Mouse (Mus musculus) forebrain, embryonic 16.5 days (tissue): ENCODE measurements at regions not wholly inside any gene's neighbourhood (a gene's known extent, or its start where the extent isn't known, plus 50 kb on each side); places are given as distances from the start of the nearest gene placed in this dataset.

ENCODE experiments used
- ATAC-seq: fragments of 200-750 bp; cut with Nextera tagmentation; 2 replicates; pipeline ENCODE4 v1.8.0; 2017; ENCODE audit warnings: mild to moderate bottlenecking, moderate library complexity
- H3K27ac ChIP-seq: fragments of 300-500 bp; sonication (generic); 2 replicates; pipeline ENCODE4 v1.5.1; 2014; ENCODE audit warnings: low read length, control low read depth
- H3K27me3 ChIP-seq: fragments of 300-500 bp; sonication (generic); replicated peaks from 2 replicates; pipeline ENCODE4 v1.6.1; 2014; ENCODE audit warnings: low read length; ENCODE audit not compliant: control insufficient read depth, insufficient read depth
- H3K36me3 ChIP-seq: fragments of 300-500 bp; sonication (generic); 2 replicates; pipeline ENCODE4 v1.6.1; 2014; ENCODE audit not compliant: control insufficient read depth, insufficient read depth
- H3K4me1 ChIP-seq: fragments of 300-500 bp; sonication (generic); replicated peaks from 2 replicates; pipeline ENCODE4 v1.6.1; 2014; ENCODE audit warnings: low read length; ENCODE audit not compliant: control insufficient read depth, insufficient read depth
- H3K4me2 ChIP-seq: fragments of 300-500 bp; sonication (generic); 2 replicates; pipeline ENCODE4 v1.6.1; 2014; ENCODE audit warnings: mild to moderate bottlenecking, low read length, control low read depth
- H3K4me3 ChIP-seq: fragments of 300-500 bp; sonication (generic); replicated peaks from 2 replicates; pipeline ENCODE4 v1.5.1; 2014; ENCODE audit warnings: mild to moderate bottlenecking, low read length, control low read depth
- H3K9ac ChIP-seq: fragments of 300-500 bp; sonication (generic); replicated peaks from 2 replicates; pipeline ENCODE4 v1.6.1; 2014; ENCODE audit warnings: low read depth, low read length, control low read depth
- H3K9me3 ChIP-seq: fragments of 300-500 bp; sonication (generic); 2 replicates; pipeline ENCODE4 v1.6.1; 2016; ENCODE audit warnings: low read length; ENCODE audit not compliant: control insufficient read depth
- WGBS: fragments of 180-500 bp; shearing (Covaris S2); extraction: QIAGEN DNeasy Blood & Tissue Kit; methylation state at CpG from one replicate; pipeline ENCODE4 v1.1.7; 2014; 5-methylcytosine and 5-hydroxymethylcytosine counted together

DNA sequence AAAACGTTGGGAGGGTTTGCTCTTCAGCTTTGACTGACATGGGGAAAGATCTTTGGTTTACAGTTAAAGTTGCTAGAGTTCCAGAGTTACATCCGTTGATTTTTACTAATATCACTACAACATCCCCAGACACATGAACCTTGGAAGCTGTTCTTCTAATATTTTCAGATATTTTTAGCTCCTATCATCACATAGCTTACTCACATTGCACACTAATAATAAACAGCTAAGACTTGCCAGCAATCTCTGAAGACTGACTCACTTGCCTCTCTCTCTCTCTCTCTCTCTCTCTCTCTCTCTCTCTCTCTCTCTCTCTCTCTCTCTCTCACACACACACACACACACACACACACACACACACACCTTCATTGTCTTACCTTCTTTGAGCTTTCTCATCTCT lies 654.0 kb upstream of the Pou3f3 start:
- Histone ChIP-seq H3K4me2 (no peak overlapping the region), H3K36me3 (no peaks in the 10 kb centered on the region), H3K27ac (no peak overlapping the region), H3K27me3 (no peaks in the 10 kb centered on the region), H3K4me1 (no peaks in the 10 kb centered on the region), H3K9me3 (no peaks in the 10 kb centered on the region), H3K4me3 (no peak overlapping the region), H3K9ac (no peak overlapping the region)
- WGBS, result 70% methylated on average over 2 of the region's 2 CpGs
- no peak for ATAC-seq

DNA sequence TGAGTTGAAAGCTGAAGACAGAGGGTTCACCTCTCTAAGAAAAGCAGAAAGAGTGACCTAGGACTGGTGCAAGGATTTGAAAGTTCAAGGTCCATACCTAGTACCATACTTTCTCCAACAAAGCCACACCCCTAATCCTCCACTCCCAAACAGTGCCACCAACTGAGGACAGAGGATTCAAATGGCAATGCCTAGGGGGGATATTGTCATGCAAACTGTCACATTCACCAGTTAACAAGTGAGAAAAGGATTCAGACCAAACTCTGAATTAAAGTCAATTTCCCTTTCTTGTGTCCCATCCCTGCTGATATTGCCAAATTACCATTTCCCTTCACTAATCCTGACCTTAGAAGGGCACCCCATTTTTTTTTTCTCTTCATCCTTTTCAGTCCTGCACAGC lies 637.1 kb upstream of the Pou3f3 start:
- Histone ChIP-seq H3K9ac (no peak overlapping the region), H3K27me3 (no peaks in the 10 kb centered on the region), H3K4me3 (no peak overlapping the region), H3K4me1 (no peaks in the 10 kb centered on the region), H3K4me2 (no peak overlapping the region), H3K9me3 (no peaks in the 10 kb centered on the region; the same call in 1 of the 2 replicates), H3K27ac (no peak overlapping the region), H3K36me3 (no peaks in the 10 kb centered on the region)
- ATAC-seq, result no peak

DNA sequence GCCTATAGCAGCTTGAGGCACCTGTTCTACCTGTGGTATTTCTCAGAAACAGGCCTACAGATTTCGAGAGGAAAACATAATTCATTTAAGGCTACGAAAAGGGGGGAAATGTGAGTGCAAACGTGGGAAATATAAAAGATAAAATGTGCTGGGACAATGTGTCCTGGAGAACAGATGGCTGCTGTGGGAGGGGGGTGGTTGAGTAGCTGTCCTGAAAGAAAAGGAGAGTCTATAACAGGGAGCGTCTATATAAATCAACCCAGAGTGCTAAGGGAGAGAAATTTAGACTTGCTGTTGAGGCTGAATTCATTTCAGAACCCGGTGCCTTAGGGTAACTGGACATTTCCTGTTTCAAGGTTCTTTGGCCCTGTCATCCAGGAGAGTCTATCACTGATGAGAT lies 625.5 kb upstream of the Pou3f3 start:
- H3K27me3 ChIP-seq, result no peaks in the 10 kb centered on the region
- H3K9ac ChIP-seq, result no peak overlapping the region
- 77% methylated on average over 5 of the region's 5 CpGs for WGBS
- H3K4me1 ChIP-seq, result no peaks in the 10 kb centered on the region
- H3K36me3 ChIP-seq, result no peaks in the 10 kb centered on the region
- H3K27ac ChIP-seq, result no peak overlapping the region
- ATAC-seq, result no peak
- H3K4me2 ChIP-seq, result no peak overlapping the region
- no peaks in the 10 kb centered on the region for H3K9me3 ChIP-seq
- H3K4me3 ChIP-seq, result no peak overlapping the region

DNA sequence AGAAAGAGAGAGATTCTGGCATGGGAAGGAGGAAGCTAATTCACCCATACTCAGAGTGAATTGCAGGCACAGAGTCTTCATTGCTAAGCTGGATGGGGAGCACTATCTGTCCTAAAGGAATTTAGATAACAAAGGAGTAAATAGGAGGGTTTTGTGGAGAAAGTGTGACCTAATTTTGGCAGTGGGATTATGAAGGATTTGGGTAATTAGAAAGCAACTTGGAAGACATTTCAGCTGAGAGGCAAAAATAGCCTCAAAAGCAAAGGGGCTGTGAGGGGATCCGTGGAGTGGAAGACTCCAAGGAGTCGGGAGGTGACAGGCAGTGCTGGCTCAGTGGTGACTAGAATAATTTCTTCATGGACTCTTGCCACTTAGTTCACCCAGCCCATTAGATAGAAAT lies 599.5 kb upstream of the Pou3f3 start:
- Histone ChIP-seq H3K9me3 (no peaks in the 10 kb centered on the region), H3K4me2 (no peak overlapping the region), H3K9ac (no peak overlapping the region), H3K27me3 (no peaks in the 10 kb centered on the region), H3K27ac (no peak overlapping the region), H3K36me3 (no peaks in the 10 kb centered on the region), H3K4me3 (no peak overlapping the region), H3K4me1 (peaks cover 2% of the 10 kb centered on the region; the same call in 1 of the 2 replicates)
- ATAC-seq, result peak; percentile 26; the same call in 1 of the 2 replicates
- 8% methylated on average over 2 of the region's 2 CpGs for WGBS

DNA sequence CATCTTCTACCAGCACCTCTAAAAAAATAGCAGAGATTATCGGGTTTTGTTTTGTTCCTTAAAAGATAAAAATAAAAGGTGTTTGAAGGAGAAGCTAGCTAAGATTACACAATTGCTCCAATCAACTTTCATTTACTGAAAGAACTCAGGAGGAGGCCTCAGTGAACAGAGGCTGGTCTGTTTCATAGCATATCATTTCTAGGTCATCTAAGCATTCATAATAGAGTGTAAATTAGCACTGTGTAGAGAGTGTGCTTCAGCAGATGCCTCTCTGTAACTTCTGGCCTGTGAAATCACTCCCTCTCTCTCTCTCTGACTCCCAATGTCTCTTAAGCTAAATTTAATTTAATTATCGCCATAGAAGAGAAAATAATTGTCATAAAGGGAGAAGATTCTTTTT lies 597.0 kb upstream of the Pou3f3 start:
- H3K27me3 ChIP-seq, result no peaks in the 10 kb centered on the region
- H3K36me3 ChIP-seq, result no peaks in the 10 kb centered on the region
- H3K4me2 ChIP-seq, result no peak overlapping the region
- no peak overlapping the region for H3K4me3 ChIP-seq
- H3K4me1 ChIP-seq, result peaks cover 2% of the 10 kb centered on the region; the same call in 1 of the 2 replicates
- H3K9me3 ChIP-seq, result no peaks in the 10 kb centered on the region
- WGBS, result 44% methylated on average over 2 of the region's 2 CpGs
- H3K9ac ChIP-seq, result no peak overlapping the region
- H3K27ac ChIP-seq, result no peak overlapping the region
- ATAC-seq, result peak; percentile 54; the same call in 1 of the 2 replicates

DNA sequence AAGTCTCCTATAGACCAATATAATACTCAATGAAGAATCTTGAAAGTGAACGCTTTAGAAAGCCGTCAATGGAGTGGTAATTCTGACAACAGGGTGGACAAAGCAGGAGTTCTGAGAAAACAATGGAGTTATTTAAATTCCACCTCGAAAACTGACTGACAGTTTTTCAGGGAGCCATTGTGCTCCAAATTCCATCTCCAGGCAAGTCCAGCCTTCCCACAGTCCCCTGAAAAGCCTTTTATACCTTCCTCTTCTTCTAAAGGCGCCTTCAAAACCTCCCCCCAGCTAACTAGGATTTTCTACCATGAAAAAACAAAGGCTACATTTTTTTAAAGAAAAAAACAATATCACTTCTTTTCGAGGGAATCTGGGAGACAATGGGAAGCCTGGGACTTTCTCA lies 588.0 kb upstream of the Pou3f3 start:
- Histone ChIP-seq H3K36me3 (no peaks in the 10 kb centered on the region), H3K4me1 (no peaks in the 10 kb centered on the region), H3K9ac (no peak overlapping the region), H3K27ac (no peak overlapping the region), H3K4me3 (no peak overlapping the region), H3K27me3 (no peaks in the 10 kb centered on the region), H3K4me2 (no peak overlapping the region), H3K9me3 (no peaks in the 10 kb centered on the region)
- no peak for ATAC-seq
- WGBS, result 12% methylated on average over 5 of the region's 5 CpGs

DNA sequence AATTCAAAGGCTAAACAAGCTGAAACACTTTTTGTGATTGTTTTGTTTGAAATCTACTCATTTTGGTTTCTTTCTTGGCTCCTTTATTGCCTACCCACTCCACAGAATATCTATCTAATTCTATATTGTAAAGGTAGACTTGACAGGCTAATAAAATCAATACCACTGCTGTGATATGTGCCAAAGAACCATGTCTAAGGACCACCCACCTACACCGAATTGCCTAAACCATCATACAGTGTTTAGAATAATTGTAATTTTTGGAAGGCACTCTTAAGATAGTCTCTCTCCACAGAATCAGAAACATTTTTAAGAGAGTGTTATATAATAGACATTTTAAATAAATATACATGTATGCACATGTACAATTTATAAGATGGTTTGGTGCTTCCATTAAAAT lies 587.6 kb upstream of the Pou3f3 start:
- ATAC-seq, result no peak
- H3K36me3 ChIP-seq, result no peaks in the 10 kb centered on the region
- H3K27ac ChIP-seq, result no peak overlapping the region
- WGBS, result 45% methylated on average over 1 of the region's 1 CpGs
- no peaks in the 10 kb centered on the region for H3K4me1 ChIP-seq
- H3K4me2 ChIP-seq, result no peak overlapping the region
- H3K4me3 ChIP-seq, result no peak overlapping the region
- no peaks in the 10 kb centered on the region for H3K9me3 ChIP-seq
- no peaks in the 10 kb centered on the region for H3K27me3 ChIP-seq
- H3K9ac ChIP-seq, result no peak overlapping the region

DNA sequence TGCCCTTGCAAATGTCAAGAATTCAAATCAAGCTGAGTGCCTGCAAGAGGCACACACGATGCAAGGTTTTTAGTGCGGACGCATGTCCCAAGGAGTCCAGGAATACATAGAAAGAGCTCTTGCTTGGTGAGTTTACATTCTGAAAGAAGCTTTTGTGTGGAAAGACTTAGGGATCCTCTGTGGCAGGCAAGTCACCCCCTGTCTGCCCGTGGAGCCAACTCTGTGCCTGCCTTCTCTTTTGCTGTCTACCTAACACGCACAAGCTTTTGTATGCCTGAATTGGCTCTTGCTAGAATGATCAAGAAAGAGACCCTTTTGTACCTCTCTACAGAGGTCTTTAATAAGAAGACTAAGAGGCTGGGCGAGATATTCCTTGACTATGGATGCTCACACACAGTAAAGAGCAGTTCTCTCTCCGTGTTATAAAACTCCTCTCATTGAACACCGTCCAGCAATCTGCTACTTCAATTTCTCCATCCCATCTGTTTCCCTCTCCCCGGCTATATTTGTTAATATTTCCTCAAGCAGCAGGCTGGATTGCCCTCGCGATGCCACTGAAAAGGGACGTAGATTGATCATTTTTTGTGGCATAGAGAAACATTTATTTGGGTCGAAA lies 543.3 kb upstream of the Pou3f3 start:
- H3K27ac ChIP-seq, result no peak overlapping the region
- peaks cover 5% of the 10 kb centered on the region for H3K4me1 ChIP-seq
- H3K4me2 ChIP-seq, result peak overlapping the region; percentile 10; the same call in 1 of the 2 replicates
- no peaks in the 10 kb centered on the region for H3K36me3 ChIP-seq
- peak; percentile 73 for ATAC-seq
- H3K9ac ChIP-seq, result no peak overlapping the region
- H3K9me3 ChIP-seq, result peaks cover 3% of the 10 kb centered on the region; the same call in 1 of the 2 replicates
- 17% methylated on average over 13 of the region's 13 CpGs for WGBS
- H3K27me3 ChIP-seq, result no peaks in the 10 kb centered on the region
- no peak overlapping the region for H3K4me3 ChIP-seq

DNA sequence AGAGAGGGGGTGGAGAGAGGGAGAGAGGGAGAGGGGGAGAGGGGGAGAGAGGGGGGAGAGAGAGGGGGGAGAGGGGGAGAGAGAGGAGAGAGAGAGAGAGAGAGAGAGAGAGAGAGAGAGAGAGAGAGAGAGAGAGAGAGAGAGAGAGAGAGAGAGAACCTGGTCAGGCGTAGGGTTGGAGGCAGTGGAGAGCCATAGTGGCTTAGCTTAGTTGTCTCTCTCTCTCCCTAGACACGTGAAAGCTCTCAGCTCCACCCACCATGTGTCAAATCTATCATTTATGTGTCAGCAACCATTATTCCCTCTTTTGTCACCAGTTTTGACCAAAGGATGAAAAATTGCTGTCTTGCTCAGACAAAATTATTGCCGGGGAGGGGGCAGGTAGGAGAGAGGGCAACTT lies 542.7 kb upstream of the Pou3f3 start:
- H3K4me3 ChIP-seq, result no peak overlapping the region
- H3K27ac ChIP-seq, result no peak overlapping the region
- WGBS, result 32% methylated on average over 3 of the region's 3 CpGs
- H3K36me3 ChIP-seq, result no peaks in the 10 kb centered on the region
- H3K9me3 ChIP-seq, result peaks cover 3% of the 10 kb centered on the region; the same call in 1 of the 2 replicates
- ATAC-seq, result peak; percentile 62; the same call in 1 of the 2 replicates
- H3K4me1 ChIP-seq, result peaks cover 5% of the 10 kb centered on the region
- no peak overlapping the region for H3K4me2 ChIP-seq
- H3K27me3 ChIP-seq, result no peaks in the 10 kb centered on the region
- H3K9ac ChIP-seq, result no peak overlapping the region
